Mouse (Mus musculus): ENCODE measurements at regions not wholly inside any gene's neighbourhood (a gene's known extent, or its start where the extent isn't known, plus 50 kb on each side); places are given as distances from the start of the nearest gene placed in this dataset.

GRCm38 (mm10) chr10:37617708-37618300 is 479.1 kb upstream of the Marcks start:
- TF ChIP-seq CTCF (IDR thresholded peaks at IDR 0.05) (no peak), EP300 (IDR thresholded peaks at IDR 0.05) (no peak)
